Mouse (Mus musculus): ENCODE data around the gene Gpr162.
A peak's percentile ranks its signal among the peaks of the same experiment; 100 is the strongest.

Gpr162 gene

DNA sequence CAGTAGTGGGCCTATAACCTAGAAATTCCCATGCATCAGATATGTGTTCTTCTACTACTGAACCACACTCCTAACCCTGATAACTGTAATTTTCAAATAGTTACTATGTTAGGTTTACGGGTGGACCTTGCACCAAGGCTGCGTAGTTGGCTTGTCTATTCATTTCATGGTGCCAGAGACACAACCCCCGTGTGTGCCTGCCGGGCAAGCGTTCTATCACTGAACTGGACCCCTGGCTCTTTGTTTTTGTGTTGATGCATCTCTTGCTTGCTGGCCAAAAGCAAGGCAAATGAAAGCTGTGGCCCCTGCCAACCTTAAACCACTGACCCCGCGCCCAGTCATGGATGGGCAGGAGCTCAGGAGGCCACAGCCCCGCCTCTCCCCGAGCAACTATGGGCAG is 18.0 kb upstream of the Gpr162 start:
- DNase-seq (ENCODE audit: low read depth, low spot score), result no peak

DNA sequence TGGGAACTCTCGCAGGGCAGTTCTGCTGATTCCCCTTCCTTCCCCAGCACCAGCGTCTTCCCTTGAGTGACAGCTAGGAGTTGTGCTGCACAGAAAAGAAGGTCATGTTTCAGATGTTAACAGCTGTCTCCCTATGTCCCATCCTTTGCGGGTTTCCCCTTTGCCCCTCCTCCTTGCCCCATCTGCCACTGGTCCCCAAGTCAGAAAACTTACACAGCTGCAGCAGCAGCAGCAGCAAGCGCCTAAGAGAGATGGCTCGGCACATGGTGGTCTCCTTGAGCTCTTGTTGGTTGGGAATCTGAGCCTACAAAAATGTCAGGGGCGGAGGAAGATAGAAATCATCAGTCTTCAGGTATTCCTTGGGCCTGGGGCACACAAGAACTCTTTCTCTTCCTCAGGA is 15.6 kb upstream of the Gpr162 start:
- no peak for DNase-seq (ENCODE audit: low read depth, low spot score)

DNA sequence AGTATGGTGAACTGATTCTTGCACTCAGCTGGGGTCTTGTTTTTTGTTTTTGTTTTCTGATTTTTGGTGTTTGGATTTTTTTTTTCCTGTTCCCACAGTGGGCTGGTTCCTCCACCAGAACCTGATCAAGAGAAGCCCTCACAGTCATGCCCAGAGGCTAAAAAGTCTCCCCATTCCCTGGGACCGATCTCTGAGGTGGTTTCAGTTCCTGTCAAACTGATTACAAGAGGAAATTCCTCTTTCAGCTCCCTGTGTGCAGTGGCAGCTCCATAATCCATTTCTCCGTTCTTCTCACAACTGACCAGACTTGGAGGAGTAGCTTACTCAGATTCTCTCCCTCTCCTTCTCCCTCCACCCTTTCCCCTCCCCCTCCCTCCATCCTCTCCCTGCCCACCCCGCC is 10.6 kb upstream of the Gpr162 start:
- DNase-seq (ENCODE audit: low read depth, low spot score), result no peak

DNA sequence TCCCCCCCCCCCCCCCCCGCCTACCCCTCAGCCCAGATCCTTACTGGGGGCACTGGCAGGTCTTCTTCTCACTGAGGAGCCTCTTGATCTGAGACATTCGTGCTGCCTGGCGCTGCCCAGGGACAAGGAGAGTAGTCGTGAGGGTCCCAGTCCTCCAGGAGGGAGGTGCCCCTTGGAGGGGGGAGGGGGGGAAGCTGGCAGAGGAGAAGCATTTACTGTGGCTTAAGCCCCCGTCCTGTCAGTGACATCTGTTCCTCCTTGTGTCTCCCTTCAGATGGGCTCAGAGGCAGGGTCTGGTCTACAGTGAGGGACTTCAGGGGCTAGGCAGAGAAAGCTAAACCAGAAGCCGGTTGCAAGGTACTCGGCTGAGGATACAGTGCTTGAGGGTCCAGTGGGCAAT is 2.8 kb upstream of the Gpr162 start:
- DNase-seq (ENCODE audit: low read depth, low spot score), result no peak

DNA sequence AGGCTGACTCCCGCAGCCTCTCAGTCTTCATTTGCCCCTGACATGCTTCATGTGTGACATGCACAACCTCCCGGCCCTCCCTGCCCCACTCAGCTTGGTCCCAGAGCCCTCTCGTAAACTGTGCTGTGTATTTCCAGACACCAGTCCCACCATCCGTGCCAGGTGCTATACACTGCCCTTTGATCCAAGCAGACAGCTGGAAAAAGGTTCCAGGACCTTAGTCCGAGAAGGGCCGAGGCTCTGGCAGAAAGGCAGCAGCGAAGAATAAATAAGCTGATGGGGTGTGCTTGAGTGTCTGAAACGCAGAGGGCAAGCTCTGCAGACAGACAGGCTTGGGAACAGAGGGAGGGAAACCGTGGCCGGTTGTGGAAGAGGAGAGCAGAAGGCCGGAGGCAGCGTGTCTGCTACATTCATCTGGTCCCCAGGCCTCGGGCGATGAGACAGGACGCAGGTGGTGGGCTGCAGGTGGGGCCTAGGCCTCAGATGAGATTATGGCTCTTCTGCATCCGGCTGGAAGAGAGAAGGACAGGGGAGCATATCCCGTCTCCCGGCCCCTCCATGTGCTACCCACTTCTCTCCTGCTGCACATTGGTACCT is 2.1 kb upstream of the Gpr162 start:
- DNase-seq (ENCODE audit: low read depth, low spot score), result no peak

DNA sequence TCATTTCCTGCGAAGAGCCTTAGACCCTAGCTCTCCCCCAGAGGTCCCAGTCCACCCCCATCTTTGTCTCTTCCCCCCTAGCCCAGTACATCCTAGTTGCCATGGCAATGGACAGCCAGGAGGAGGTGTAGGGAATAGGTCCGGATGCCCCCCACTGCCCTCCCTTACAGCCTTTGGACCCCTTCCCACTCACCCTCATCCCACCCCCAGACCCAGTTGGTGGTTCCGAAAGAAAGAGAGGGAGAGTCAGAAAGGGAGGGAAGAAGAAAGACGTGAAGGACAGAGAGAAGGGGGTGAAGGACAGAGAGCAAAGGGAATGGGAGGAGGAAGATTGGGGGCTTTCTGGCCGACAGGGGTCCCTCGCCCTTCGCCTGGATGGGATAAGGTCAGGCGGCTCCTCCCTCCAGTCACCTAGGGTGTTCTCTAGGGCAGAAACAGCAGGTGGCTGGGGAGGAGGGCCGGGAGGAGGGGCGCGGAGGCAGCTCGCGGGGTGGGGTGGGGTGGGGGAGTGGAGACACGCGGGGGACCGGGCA is 592 bp downstream of the Gpr162 start:
- no peak for DNase-seq (ENCODE audit: low read depth, low spot score)

DNA sequence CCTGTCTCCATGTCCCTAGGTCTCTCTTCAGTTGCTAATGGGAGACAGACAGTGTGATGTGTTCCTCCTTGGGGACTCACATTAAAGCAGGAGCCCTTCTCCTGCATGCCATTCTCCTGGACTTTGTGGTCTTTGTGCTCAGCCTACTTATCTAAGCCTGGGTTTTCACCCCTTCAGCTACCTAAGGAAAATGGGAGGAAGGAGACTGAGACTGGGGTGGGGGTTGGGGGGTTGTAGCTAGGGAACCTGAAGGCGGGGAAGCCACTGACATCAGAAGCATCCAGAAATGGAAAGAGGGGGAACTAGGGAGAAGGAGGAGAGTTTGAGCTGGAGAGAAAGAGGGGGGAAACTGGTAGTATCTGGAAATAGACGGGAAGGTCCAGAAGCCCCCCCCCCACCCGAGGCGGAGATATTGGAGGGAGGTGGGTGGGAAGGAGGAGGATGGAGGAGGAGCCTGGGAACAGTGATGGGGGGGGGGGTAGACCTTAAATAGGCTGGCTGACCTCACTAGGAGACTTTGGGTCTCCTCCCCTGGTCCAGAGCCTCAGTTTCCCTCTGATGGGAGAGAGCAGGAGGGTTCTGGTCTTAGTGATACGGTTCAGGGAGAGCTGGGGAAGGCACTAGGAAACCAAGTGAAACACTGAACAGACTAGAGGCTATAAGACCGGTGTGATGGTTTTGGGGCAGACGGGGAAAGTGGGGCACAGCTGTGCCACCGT is 1.2 kb downstream of the Gpr162 start:
- no peak for DNase-seq (ENCODE audit: low read depth, low spot score)

DNA sequence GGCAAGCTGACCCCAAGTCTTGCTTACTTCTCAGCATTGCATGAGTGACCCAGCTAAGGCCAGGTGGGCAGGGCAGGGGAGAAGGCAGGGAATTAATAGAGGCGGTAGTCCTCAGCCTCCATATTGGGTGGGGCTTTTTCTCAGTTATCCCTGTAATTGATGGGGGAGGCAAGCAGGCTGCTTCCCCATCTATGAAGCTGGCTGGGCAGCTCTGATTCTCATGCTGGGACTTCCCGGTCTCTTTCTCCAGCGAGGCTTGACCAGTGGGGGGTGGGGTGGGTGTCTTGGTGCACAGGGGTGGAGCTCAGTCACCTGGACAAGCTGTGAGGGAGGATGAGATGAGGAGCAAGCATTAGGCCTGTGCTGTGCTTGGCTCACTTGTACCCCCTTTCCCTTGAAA is 2.0 kb downstream of the Gpr162 start:
- DNase-seq (ENCODE audit: low read depth, low spot score), result no peak

DNA sequence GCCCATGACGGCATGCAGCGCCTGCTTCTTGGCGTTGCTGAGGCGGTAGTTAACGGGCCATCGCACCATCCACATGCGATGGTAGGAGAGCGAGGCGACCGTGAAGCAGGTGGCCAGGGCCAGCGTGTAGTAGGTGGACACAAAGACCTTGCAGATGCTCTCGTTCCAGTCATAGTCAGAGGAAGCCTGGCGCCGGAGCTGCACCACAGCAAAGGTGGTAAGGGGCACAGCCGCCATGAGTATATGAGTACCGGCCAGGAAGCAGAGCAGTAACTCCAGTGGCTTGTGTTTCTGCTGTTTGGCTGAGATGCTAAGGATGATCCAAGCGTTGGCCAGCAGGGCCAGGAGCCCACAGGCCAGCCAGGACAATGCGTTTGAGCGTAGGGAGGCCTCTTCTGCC is 2.5 kb downstream of the Gpr162 start:
- DNase-seq (ENCODE audit: low read depth, low spot score), result no peak

DNA sequence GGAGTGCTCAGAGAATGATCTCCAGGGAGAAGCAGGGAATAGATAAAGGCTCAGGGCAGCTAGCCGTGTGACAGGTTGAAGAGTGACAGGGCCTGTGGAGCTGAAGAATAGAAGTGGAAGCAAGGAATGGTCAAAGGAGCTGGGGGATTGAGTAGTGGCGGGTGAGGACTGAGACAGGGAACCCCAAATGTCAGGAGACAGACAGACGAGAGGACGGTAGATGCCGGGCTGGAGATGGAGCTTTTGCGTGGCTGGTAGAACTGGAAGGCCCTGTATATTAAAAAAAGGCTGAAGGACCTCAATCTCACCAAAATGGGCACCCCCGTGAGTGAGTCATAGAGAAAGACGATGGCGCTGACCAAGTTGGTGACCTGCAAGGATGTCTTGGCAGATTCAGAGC is 3.3 kb downstream of the Gpr162 start:
- no peak for DNase-seq (ENCODE audit: low read depth, low spot score)

DNA sequence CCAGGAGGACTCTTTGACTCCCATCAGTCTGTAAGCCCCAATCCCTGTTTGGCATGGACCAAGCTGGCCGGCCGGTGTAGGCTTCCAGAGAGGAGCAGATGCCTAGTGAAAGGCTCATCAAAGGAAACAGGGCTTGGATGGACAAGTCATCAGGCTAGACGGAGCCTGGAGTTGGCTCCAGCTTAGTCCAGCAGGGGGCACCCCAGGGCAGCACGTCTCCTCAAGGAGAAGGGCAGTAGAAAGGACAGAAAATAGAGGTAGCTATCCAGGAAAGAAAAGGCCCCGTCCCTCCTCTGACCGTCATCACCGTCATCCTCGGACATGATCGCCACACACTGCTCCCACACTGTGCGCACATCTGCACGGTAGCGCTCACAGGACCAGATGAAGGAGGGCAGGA is 4.1 kb downstream of the Gpr162 start:
- DNase-seq (ENCODE audit: low read depth, low spot score), result peak; percentile 93

DNA sequence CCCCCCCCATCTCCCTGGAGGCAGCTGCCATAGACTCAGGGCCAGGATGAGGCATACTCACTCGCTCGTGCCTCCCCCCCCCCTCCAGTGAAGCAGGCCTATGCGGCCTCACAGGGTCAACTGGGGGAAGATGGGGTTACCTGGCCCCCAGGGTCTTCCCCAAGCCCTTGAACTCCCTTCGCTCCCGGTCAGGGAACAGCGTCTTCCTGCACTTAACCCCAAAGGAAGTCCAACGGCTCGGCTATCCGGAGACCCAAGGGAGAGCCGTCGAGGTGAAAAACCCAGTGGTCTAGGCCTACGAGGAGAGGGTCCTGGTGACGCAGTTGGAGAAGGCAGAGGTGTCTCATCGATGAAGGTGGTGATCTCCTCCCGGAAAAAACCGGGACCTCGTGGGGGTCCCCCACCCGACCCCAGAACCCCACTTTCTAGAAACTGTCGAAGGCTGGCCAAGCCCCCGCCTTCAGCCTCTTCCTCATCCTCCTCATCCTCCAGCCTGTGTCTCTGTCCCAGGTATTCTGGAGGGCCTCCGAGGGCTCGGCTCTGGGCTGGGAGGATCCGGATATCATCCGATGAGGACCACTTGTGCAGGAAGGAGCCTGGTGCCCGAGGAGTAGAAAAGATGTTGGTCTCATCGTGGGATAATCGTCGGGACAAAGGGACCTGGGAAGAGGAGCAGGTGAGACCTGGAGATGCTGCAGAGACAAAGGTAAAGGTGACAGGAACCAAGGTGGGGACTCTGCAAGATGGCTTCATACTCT is 5.0 kb downstream of the Gpr162 start:
- DNase-seq (ENCODE audit: low read depth, low spot score), result no peak

DNA sequence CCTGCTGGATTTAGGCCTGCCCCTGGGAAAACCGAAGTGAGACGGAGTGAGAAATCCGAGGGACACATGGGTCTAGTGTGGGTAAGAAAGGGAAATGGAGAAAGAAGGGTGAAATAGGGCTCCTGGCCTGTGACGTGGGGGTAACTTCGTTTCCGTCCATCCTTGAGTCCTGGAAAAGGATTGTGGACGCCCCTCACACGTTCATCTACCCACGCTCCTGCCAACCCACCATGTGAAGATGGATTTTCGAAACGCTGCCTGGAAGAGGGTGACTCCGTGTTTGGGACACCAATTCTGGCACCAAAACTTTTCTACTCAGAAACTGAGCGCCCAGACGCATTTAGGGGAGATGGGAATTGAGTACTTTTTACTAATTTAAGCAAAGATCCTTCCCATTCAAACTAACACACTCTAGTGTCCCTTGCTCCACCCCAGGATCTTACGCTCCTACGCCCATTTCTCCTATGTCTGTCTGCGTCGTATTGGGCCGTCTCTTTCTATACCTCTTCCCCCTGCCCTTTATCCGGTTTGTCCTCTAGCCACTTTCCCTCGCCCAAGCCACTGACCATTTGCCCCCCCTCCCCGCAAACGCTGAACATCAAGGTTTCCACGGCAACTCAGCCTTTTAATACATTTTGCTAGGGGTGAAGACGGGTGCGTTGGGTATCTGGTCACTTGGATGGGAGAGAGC is 5.8 kb downstream of the Gpr162 start:
- peak; percentile 21 for DNase-seq (ENCODE audit: low read depth, low spot score)

DNA sequence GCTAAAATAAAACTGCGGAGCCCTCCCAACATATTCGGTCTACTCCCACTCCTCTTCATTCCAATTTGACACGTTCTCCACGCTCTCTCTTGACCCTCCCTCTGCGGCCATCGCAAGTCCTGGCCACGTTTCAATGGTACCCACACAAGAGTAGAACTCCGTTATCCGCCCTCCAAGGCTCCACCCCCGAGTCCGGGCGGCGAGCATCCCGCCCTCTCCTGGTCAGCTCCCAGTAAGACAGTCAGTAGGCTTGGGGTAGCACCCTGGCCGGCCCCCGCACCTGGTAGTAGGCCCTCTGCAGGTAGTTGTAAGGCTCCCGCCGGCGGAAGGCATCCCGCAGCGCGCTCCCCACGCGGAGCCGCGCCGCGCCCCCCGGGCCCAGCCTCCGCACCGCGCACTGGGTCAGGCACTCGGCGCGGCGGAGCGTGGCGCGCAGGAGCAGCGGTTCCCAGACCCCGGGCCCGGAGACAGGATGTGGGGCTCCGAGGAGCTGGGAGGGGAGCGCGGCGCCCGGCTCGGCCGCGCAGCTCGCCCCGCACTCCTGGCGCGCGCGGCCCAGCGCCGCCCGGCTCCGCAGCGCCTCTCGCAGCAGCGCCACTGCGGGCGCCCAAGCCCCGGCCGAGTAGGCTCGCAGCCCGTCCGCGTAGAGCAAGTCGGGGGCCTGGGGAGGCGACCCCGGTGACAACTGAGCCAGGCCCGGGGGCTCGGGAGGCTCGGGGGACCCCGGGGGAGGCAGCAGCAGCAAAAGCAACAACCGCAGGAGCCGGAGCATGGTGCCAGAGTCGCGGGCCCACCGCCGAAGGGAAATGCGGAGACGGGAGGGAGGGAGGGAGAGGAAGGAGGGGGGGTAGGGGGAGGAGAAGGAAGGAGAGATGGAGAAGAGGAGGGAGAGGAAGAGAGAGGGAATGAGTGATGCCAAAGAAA is 6.6 kb downstream of the Gpr162 start, which contains the start of gene P3h3:
Gene P3h3 (minus strand): TSS at position 837 of the 924 bp plus-strand sequence.
- peak; percentile 80 for DNase-seq (ENCODE audit: low read depth, low spot score)

DNA sequence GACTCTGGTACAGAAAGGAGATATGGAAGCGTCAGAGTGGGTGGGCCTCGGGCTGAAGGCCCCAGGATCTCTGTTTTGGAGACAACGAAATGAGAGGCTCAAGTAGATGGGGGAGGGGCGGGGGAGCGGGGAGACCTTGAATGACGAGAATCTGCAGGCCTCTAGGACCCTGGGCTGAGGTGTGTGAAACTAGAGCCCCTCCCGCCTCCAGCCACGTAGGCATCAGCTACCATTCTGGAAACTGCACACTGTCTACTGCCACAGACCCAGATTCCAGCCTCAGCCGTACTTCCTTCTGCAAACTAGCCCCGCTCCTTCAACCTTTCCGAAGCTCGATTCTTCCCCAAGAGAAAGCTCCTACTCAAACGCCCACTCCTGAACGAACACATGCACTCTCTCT is 7.5 kb downstream of the Gpr162 start:
- DNase-seq (ENCODE audit: low read depth, low spot score), result peak; percentile 17

DNA sequence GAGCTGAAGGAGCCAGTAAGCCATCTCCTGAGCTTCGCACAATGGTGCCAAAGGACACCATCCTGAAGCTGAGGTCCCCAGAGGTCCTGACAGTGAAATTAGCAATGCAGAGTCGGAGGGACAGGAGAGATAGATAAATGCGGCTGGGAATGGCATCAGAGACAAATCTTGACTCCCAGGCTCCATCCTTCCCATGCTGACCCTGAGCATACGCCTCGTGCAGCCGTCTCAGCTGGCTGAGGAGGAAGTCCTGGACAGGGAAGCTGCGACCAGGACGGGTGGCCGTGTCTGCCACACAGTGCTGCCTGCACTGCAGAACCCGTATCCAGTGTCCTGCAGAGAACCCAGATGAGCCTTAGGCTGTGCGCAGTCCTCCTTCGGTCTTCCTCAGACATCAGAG is 9.1 kb downstream of the Gpr162 start:
- no peak for DNase-seq (ENCODE audit: low read depth, low spot score)

DNA sequence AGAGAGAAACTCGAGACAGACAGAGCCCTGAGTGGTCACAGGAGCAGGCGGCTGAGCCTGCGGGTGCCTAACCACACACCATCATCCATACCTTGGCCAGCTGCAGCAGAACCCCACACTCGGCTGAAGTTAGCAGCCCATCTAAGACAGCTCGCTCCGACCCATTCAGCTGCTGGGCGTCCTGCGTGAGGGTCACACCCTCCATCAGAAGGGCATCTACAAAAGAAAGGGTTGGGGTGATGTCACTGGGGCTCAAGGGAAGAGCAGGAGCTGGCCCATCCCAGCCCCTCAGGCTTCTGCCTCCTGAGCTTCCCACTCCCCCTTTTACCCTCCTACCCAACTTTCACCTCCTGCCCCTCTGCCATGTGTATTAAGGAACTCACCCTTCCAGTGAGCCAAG is 13.2 kb downstream of the Gpr162 start:
- DNase-seq (ENCODE audit: low read depth, low spot score), result no peak

DNA sequence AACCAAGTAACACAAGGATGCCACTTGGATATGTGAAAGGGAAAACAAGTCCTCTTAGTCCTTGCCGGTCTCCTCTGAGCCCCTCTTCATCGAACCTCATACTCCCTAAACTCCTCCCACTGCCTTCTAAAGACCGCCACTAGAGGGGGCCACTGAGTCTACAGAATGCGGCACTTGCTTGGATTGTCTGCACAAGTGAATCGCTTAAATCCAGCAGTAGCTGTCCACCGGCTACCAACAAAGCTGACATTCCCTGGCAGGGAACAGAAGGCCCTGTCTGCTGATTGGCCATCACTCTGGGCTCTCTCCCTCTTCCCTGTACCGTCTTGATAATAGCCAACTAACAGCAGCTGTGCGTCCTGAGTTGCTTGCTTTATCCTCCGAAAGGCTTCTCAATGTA is 16.5 kb downstream of the Gpr162 start:
- peak; percentile 92 for DNase-seq (ENCODE audit: low read depth, low spot score)

DNA sequence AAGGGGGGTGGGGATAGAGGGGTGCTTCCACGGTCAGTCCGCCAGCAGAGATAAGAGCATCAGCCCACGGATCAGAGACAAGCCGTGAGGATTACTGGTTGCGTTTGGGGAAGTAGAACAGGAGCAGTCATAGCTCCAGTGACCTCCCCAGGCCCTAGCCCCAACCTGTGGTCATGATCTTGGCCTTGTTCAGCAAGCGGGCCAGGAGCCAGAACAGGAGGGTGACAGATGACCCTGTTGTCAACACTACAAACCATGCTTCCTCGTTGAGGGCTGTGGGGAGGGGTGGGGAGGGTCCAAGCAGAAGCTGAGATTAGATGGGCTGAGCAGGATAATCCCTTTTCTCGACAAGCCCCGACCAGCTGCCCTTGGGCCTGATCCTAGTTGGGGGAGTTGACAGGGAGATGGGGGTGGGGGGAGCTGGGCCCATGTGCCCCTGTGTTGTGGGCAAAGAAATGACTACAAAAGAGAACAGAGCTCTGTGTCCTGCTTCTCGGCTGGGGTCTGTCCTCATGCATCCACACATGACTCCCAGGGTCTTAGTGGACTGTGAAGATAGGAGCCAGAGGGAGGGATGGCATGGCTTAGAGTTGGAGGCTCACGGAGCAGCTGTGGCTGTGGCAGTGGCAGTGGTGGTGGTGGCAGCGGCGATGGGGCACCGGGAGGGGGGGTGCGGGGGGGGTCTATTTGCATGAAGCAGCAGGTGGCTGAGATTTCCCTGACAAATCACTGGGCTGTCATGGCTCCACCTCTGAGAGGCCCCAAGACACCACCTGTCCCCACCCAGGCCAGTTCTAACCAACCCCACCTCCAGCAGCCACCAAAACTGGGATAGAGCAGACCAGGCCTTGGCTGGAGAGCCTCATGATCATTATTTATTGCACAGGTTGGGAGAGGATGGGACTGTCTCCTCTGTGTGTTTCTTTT is 23.3 kb downstream of the Gpr162 start, which contains the start of gene Gnb3:
Gene Gnb3 (minus strand): TSS at position 35 of the 927 bp plus-strand sequence.
- no peak for DNase-seq (ENCODE audit: low read depth, low spot score)

DNA sequence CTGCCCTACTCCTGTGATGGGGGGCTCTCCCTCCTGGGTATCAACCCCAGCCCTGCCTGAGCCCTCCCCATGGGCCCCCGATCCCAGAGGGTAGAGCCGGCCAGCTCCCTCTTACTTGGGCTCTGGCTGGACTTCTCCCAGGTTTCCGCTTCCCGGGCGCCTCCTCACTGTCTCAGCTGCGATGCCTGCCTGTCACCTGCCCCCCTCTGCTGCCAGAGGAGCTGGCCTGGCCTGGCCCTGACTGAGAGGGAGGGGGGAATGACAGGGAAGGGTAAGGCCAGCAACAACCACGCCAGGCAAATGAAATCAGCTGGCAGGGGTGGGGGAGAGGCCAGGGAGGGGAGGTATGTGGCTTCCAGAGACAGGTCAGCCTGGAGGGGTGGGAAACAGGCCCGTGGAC is 24.0 kb downstream of the Gpr162 start:
- DNase-seq (ENCODE audit: low read depth, low spot score), result no peak

Measured in 3T3-L1 (cell line).